Mouse (Mus musculus) cerebral cortex, adult 2 months (tissue): ENCODE results near the gene Gm9603.

Experiments used
- WGBS: fragments of 180-500 bp; shearing (Covaris S2); methylation state at CpG from one replicate; pipeline ENCODE4 v1.1.7; 2018; 5-methylcytosine and 5-hydroxymethylcytosine counted together

Gm9603 gene

GRCm38 (mm10) chr14:5687357-5687756 is at the start of gene Gm9603:
Gene Gm9603, minus strand, starts transcription at chr14:5687457.
- no CpG with 5 or more reads among the region's 2 CpGs for WGBS

DNA sequence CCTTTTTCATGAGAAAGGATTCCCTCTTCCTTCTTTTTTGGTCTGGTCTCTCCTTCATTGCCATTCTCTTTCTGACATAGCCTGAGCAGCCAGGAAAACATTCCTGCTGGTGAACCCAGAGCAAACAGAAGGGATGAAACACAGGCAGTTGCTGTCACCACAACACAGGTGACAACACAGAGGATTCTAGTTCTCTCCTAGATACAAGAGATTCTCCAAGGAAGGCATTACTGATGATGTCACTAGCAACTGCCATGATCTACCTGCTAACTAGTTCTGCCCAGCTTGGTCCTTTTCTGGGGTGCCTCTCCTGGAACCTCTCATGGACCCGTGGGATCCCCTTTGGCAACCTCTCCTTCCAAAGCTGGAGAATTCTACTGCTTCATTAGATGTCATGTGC is 54.3 kb downstream of the Gm9603 start, which contains the start of gene Gm8265:
TSS of gene Gm8265 (minus strand) at position 101 of the 400 bp plus-strand sequence.
- WGBS, result no CpG with 5 or more reads among the region's 1 CpGs
